Mouse (Mus musculus) megakaryocyte, embryonic 14.5 days (primary cell): Measurements from ENCODE around the gene Cul4a. TPM values are rescaled to one million over a fixed set of nuclear protein-coding genes. Genes with fewer than 3 reads are reported as not detected.
"Not testable (repeated sequence)": the region's sequence is repeated elsewhere in the genome, so short reads cannot be mapped to it uniquely, and the experiment has no call there.

Experiments used
- H3K27me3 ChIP-seq: replicated peaks from 2 replicates; pipeline ENCODE3; 2012; ENCODE audit warnings: inconsistent platforms
- H3K36me3 ChIP-seq: replicated peaks from 2 replicates; pipeline ENCODE3; 2012; ENCODE audit warnings: low read length, inconsistent platforms, mixed read lengths
- H3K4me1 ChIP-seq: 2 replicates; pipeline ENCODE4 v1.6.1; 2012; ENCODE audit warnings: inconsistent platforms
- H3K4me3 ChIP-seq: replicated peaks from 2 replicates; pipeline ENCODE3; 2012; ENCODE audit warnings: moderate library complexity, mild to moderate bottlenecking, inconsistent platforms
- H3K9me3 ChIP-seq: 2 replicates; pipeline ENCODE4 v1.6.1; 2012; ENCODE audit warnings: inconsistent platforms
- FLI1 ChIP-seq: IDR thresholded peaks from 2 replicates; pipeline ENCODE4 v1.6.1; 2012; ENCODE audit warnings: low read length, inconsistent platforms, mixed read lengths
- GATA1 ChIP-seq: IDR thresholded peaks from 3 replicates; pipeline ENCODE4 v1.6.1; 2012; ENCODE audit warnings: mixed read lengths, low read length, inconsistent platforms, borderline replicate concordance
- polyA plus RNA-seq: library from polyadenylated mRNA; stranded (reverse); fragments of >175 nt; gene quantifications from 2 replicates; pipeline ENCODE4 v1.2.3, GENCODE M21; 2012; ENCODE audit warnings: low replicate concordance; ENCODE audit not compliant: insufficient read depth

Gene Cul4a
- polyA plus RNA-seq, 1 experiment, result 5.8 TPM

DNA sequence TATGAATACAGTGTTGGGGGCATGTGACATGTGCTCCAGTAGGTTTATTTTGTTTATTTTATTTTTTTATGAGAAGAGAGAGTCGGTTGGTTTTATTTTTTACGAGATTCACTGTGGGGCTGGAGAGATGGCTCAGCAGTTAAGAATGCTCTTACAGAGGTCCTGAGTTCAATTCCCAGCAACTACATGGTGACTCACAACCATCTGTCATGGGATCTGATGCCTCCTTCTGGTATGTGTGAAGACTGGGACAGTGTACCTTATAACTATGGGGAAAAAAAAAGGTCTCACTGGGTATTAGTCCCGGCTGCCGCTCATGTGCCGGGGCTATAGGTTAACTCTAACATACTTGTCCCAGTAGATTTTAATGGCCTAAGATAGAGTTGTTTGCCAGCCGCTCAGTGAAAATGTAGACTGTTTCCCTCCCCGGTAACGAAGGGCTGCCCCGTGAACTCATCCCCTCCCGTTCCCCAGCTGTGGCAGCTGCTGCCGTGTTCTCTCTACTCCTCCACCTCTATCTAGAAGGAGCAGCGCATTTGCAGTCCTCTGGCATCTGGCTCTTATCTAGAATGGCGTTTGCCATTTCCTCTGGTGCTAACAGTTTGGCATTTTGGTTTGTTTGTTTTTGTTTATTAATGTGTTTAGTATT lies 2.7 kb downstream of the Cul4a start:
- no peak overlapping the region for H3K4me3 ChIP-seq
- no peaks in the 10 kb centered on the region for H3K9me3 ChIP-seq
- H3K36me3 ChIP-seq, result peaks cover 37% of the 10 kb centered on the region
- H3K4me1 ChIP-seq, result peaks cover 77% of the 10 kb centered on the region
- H3K27me3 ChIP-seq, result no peaks in the 10 kb centered on the region
- no peak for TF ChIP-seq FLI1
- TF ChIP-seq GATA1, result no peak

DNA sequence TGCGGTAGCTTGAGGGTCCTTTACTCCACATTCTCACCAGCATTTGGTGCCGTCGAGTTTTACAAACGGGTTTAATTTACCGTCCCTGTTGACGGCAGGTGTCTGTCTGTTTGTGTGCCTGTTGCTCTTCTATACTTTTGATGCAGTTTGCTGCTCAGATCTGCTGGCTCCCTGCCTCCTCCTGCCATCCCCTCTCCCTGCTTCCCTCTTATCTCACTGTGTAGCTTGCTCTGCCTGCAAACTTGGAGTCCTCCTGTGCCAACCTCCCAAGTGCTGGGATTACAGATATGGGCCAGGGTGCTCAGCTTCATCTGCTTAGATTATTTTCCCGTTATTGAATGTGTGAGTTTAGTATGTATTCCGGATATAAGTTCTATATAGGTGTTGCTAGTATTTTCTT lies 3.5 kb downstream of the Cul4a start:
- H3K4me1 ChIP-seq, result peaks cover 71% of the 10 kb centered on the region
- no peaks in the 10 kb centered on the region for H3K27me3 ChIP-seq
- TF ChIP-seq GATA1, result no peak
- TF ChIP-seq FLI1, result no peak
- H3K36me3 ChIP-seq, result peaks cover 45% of the 10 kb centered on the region
- H3K9me3 ChIP-seq, result no peaks in the 10 kb centered on the region
- no peak overlapping the region for H3K4me3 ChIP-seq

DNA sequence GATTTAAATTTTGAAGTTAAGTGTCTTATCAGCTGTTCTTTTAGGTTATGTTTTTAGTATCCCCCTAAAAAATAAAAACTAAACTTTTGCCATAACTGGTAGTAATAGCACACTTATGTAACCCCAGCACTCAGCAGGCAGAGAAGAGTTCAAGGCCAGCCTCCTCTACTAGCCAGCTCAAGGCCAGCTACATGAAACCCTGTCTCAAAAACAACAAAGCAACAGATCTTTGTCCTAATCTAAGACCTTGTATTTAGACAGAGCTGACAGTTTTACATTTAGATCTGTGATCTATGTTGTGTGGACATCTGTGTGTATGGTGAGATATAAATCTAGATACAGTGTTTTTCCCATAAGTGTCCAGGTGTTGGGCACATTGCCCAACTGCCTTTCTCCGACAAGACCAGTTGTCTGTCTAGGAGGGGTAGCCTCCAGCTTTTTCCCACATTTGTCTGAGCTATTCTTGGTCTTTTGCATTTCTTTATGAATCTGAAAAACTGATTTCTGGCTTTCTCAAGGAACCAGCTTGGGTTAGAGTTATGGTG lies 4.1 kb downstream of the Cul4a start:
- H3K27me3 ChIP-seq, result no peaks in the 10 kb centered on the region
- peaks cover 49% of the 10 kb centered on the region for H3K36me3 ChIP-seq
- no peaks in the 10 kb centered on the region for H3K9me3 ChIP-seq
- no peak overlapping the region for H3K4me3 ChIP-seq
- H3K4me1 ChIP-seq, result peaks cover 66% of the 10 kb centered on the region
- TF ChIP-seq FLI1, result no peak
- TF ChIP-seq GATA1, result no peak

DNA sequence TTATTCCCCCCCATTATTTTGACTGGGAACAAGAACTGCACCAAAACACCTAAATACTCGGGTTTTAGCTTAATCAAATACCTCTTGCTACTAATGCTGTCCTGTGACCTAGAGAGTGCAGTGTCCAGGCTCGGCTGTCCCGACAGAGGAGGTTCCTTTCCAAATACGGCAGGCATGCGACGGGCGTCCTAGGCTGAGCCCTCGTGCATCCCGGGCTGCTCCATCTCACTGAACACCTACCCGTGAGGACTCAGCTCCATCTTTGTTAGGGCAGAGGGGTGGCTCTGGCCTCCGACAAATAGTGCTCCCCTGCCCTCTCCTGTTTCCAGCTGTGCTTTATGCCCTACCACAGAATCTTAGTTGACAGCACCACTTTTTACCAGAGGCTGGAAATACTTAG lies 6.5 kb downstream of the Cul4a start:
- peaks cover 64% of the 10 kb centered on the region for H3K36me3 ChIP-seq
- no peaks in the 10 kb centered on the region for H3K9me3 ChIP-seq
- peaks cover 49% of the 10 kb centered on the region for H3K4me1 ChIP-seq
- no peaks in the 10 kb centered on the region for H3K27me3 ChIP-seq
- no peak for TF ChIP-seq GATA1
- TF ChIP-seq FLI1, result no peak
- no peak overlapping the region for H3K4me3 ChIP-seq

DNA sequence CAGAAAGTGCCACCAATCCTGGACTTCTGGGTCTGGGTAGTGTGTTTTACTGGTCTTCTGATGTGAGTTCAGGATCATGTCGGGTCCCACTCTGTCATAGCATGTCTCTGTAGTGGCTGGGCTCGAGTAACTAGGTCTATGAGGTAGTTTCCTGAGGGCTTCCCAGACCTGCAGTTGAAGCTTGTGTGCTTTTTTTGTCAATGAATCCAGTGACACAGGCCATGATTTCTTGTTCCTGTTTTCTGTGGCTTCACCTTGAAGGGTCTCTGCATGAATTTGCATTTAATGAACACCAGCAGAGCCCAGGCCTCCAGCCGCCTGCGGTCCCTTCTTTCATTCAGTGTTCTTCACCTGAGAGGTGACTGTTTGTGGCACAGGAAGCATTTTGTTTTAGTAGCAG lies 7.8 kb downstream of the Cul4a start:
- Histone ChIP-seq H3K4me1 (peaks cover 46% of the 10 kb centered on the region), H3K9me3 (no peaks in the 10 kb centered on the region), H3K4me3 (no peak overlapping the region), H3K36me3 (peaks cover 69% of the 10 kb centered on the region), H3K27me3 (no peaks in the 10 kb centered on the region)
- no peak for TF ChIP-seq FLI1
- no peak for TF ChIP-seq GATA1

DNA sequence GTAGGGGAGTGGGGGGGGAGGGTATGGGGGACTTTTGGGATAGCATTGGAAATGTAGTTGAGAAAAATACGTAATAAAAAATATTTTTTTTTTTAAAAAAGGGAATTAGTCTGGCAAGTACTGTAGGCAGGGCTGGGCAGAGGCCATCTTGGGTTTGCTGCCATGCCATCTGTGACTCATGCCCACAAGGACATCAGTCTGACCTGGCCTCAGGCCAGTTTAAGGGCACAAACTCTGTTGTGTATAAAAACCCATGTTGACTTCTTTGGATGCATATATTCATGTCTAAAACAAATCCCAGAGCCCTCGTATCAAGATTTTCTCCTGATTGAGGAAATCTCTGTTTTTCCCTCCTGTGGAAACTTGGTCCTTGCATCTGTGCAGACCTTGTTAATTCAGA lies 11.7 kb downstream of the Cul4a start:
- H3K4me1 ChIP-seq, result peaks cover 48% of the 10 kb centered on the region
- no peak overlapping the region for H3K4me3 ChIP-seq
- peaks cover 83% of the 10 kb centered on the region for H3K36me3 ChIP-seq
- no peak for TF ChIP-seq FLI1
- no peak for TF ChIP-seq GATA1
- no peaks in the 10 kb centered on the region for H3K27me3 ChIP-seq
- no peaks in the 10 kb centered on the region for H3K9me3 ChIP-seq

DNA sequence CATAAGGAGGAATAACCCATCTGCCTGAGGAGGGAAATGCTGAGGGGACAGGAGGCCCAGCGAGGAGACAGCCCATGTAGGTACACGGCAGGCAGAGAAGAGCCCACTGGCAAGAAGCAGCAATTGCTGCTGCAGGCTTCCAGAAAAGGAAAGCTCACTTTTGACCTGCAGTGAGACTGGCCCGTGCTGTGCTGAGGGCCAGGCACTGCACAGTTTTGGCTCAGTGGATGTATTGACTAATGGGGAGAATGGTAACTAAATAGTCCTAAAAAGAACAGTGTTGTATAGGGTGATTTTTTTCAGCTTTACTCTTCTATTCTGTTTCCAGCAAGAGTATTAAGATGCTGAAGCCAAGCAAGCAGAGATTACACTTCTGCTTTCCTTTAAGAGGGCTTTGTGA lies 13.1 kb downstream of the Cul4a start:
- TF ChIP-seq FLI1 (no peak), GATA1 (no peak)
- Histone ChIP-seq H3K27me3 (no peaks in the 10 kb centered on the region), H3K9me3 (no peaks in the 10 kb centered on the region), H3K4me1 (peaks cover 52% of the 10 kb centered on the region), H3K36me3 (peaks cover 80% of the 10 kb centered on the region), H3K4me3 (no peak overlapping the region)

DNA sequence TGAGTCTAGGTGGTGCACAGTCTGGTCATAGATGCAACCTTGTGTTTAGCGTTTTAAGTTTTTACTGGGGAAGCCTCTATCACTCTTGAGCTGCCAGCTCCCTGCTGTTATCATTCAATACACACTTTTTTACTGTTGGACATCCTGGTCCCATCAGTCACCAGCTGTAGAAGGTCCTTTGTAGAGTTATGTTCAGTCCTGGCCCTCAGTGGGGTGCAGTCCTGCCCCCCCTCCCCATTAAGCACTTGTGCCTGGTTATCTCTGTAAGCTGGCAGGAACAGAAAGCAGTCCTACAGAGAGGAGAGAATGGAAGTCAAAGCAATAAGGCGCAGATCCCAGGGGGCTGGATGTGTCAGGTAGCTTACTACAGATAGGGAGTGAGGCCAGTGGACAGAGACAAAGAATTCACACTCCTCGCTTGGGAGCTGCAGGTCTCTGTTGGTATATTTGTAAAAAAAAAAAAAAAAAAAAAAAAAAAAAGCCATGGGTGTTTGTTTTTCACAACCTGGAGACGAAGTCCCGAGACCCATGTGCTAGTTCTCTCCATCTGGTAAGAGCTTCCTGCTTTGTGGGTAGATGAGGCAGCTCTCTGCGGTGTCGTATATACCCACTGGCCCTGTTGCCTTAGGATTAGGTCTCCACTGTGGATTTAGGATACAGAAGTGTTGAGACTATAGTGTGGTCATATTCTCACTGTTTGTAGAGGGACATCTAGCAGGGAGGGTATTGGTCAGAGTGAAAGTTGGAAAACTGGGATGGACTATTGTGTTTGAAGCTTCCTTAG lies 15.7 kb downstream of the Cul4a start:
- Histone ChIP-seq H3K36me3 (peaks cover 82% of the 10 kb centered on the region), H3K4me3 (peak overlapping the region; percentile 40), H3K9me3 (no peaks in the 10 kb centered on the region), H3K27me3 (no peaks in the 10 kb centered on the region), H3K4me1 (peaks cover 68% of the 10 kb centered on the region)
- TF ChIP-seq FLI1 (no peak), GATA1 (no peak)

DNA sequence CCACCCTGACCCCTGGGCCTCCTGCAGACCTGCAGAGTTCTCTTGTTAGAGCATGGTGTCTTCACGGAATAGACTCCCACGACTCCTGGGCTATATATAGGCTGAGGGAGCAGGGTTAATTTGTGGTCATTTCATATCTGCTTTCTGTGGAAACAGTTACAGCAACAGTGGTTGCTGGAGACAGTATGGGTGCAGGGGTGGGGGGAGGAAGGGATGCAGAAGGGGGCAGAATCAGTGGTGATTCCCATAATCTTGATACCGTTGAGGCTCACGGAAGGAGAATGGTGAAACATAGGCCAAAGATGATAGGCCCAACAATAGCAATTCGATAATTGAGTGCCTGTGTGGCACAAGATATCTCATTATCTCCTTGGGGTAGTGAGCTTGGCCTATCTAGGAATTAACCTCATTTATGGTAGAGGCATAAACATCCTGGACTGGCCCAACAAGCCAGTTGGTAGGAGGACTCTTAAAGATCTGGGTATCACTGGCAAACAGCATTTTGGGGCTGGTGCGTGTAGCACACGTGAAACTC lies 17.5 kb downstream of the Cul4a start:
- no peak for TF ChIP-seq GATA1
- TF ChIP-seq FLI1, result no peak
- H3K27me3 ChIP-seq, result no peaks in the 10 kb centered on the region
- H3K4me1 ChIP-seq, result peaks cover 60% of the 10 kb centered on the region
- peaks cover 91% of the 10 kb centered on the region for H3K36me3 ChIP-seq
- H3K4me3 ChIP-seq, result peak overlapping the region; percentile 9
- H3K9me3 ChIP-seq, result no peaks in the 10 kb centered on the region

DNA sequence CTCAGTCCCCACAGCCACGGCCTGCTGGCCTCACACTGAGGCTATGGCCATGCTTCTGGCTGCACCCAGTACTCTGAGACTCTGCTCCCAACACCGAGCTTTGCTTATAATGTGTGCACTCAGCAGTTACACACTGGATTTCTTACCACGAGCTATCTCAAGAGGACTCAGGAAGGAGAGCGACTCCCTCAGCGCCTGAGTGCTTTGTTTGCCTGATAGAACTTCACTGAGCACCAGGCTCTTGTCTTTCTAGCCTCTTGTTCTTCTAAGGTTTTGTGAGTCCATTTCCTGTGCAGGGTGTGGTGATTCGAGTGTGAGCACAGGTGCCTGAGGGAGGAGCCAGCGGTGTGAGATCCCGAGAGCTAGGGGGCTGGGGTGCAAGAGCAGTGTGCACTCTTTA lies 19.5 kb downstream of the Cul4a start:
- no peak overlapping the region for H3K4me3 ChIP-seq
- no peaks in the 10 kb centered on the region for H3K9me3 ChIP-seq
- H3K27me3 ChIP-seq, result no peaks in the 10 kb centered on the region
- H3K4me1 ChIP-seq, result peaks cover 51% of the 10 kb centered on the region
- H3K36me3 ChIP-seq, result peaks cover 91% of the 10 kb centered on the region
- TF ChIP-seq GATA1 (no peak), FLI1 (no peak)

DNA sequence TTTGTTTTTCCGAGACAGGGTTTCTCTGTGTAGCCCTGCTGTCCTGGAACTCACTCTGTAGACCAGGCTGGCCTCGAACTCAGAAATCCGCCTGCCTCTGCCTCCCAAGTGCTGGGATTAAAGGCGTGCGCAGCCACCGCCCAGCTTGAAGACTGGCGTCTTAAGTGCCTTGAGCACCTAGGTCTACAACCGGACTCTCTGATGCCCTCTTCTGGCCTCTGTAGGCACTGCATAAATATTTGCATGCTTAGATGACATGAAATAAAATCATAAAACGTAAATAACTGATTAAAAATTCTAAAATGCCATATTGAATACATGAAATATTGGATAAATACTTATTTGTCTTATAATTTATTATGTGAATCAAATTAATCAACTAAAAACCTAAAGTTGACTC lies 26.8 kb downstream of the Cul4a start:
- peaks cover 95% of the 10 kb centered on the region for H3K36me3 ChIP-seq
- H3K27me3 ChIP-seq, H3K4me1 ChIP-seq, H3K9me3 ChIP-seq, H3K4me3 ChIP-seq: not testable (repeated sequence)
